Mouse (Mus musculus) C2C12 (cell line): ENCODE data around the gene Clybl.

Experiments used
- CTCF ChIP-seq: IDR thresholded peaks from one replicate; pipeline ENCODE4 v1.5.1; 2011; ENCODE audit not compliant: control insufficient read depth, insufficient read depth, insufficient read length
- MAX ChIP-seq: IDR thresholded peaks from one replicate; pipeline ENCODE4 v1.6.1; 2011; ENCODE audit warnings: mild to moderate bottlenecking, control low read depth
- MYOD1 ChIP-seq: IDR thresholded peaks from one replicate; pipeline ENCODE4 v1.6.1; 2011; ENCODE audit warnings: low read depth; ENCODE audit not compliant: control insufficient read depth, insufficient read length
- MYOG ChIP-seq: IDR thresholded peaks from one replicate; pipeline ENCODE4 v1.6.1; 2011; ENCODE audit not compliant: control insufficient read depth, insufficient read length; ENCODE audit errors: extremely low read depth
- USF1 ChIP-seq: IDR thresholded peaks from one replicate; pipeline ENCODE4 v1.6.1; 2011; ENCODE audit warnings: low read depth, mild to moderate bottlenecking, control low read depth, moderate library complexity

DNA sequence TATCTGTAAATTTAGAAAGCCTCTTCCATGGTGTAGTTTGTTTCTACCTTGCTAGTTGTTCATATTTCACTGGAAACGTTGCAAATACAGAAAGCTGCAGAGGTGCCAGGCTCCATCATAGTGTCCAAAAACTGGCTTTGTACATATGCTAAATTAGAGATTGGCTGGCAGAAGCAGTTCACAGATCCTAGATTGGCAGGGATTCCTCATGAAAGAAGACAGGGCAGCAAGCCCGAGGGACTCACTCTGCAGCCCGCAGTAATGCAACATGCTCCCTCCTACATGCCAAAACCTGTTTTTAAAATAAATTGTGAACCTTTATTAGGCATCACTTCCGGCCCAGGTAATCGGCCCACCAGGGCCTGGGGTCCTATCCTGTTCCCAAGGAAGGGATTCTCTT, 167.8 kb downstream of the Clybl start:
- no peak for TF ChIP-seq CTCF
- no peak for TF ChIP-seq MYOG
- TF ChIP-seq MAX = no peak
- TF ChIP-seq USF1 = no peak
- no peak for TF ChIP-seq MYOD1
